Mouse (Mus musculus) liver, embryonic 14 days (tissue): Measurements from ENCODE around the gene H2al1n. TPM values are rescaled to one million over a fixed set of nuclear protein-coding genes. Genes with fewer than 3 reads are reported as not detected.

Source experiments
- polyA plus RNA-seq: library from polyadenylated mRNA; depleted of rRNA; stranded (reverse); fragments of >200 nt; gene quantifications from 2 replicates; pipeline ENCODE4 v1.2.3, GENCODE M21; 2012; rRNA removed

The H2al1n gene
- not detected in 2 replicates for polyA plus RNA-seq

DNA sequence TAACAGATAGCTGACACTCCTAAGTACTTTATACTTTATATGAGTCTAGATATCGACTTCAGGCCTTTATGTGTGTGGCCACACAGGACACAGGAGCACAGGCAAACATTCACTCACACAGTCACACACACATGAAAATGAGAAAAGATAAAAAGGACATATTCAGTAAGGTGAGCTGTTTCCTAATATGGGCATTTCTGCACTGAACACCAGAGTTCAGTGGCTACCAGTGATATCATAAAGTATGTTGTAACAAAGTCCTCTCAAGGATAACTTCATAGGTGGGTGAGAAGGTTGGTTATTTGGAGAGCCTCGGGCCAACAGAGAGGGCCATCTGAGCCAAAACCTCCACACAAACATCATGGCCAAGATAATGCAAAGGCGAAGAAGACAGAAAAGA lies at the start of gene H2al1n:
Gene H2al1n, plus strand, starts transcription at position 301 of the 400 bp plus-strand sequence.

